Mouse (Mus musculus) limb, embryonic 14.5 days (tissue): ENCODE data around the gene Repin1. TPM values are rescaled to one million over a fixed set of nuclear protein-coding genes. Genes with fewer than 3 reads are reported as not detected.

ENCODE experiments used
- ATAC-seq: fragments of 200-750 bp; cut with Nextera tagmentation; 2 replicates; pipeline ENCODE4 v1.8.0; 2017; ENCODE audit warnings: low read depth, moderate number of reproducible peaks, moderate TSS enrichment; ENCODE audit not compliant: low FRiP score
- DNase-seq: peaks from one replicate; pipeline ENCODE4 v3.0.0-alpha.2; 2015; ENCODE audit warnings: low spot score
- H3K27ac ChIP-seq: fragments of 300-500 bp; sonication (generic); replicated peaks from 2 replicates; pipeline ENCODE4 v1.5.1; 2014; ENCODE audit warnings: low read depth, mild to moderate bottlenecking, low read length, moderate library complexity, mixed read lengths
- H3K27me3 ChIP-seq: fragments of 300-500 bp; sonication (generic); 2 replicates; pipeline ENCODE4 v1.6.1; 2014; ENCODE audit warnings: low read length, mixed read lengths; ENCODE audit not compliant: control insufficient read depth, insufficient read depth
- H3K36me3 ChIP-seq: fragments of 300-500 bp; sonication (generic); 2 replicates; pipeline ENCODE4 v1.6.1; 2014; ENCODE audit warnings: mild to moderate bottlenecking, low read length, moderate library complexity, mixed read lengths; ENCODE audit not compliant: control insufficient read depth, insufficient read depth
- H3K4me1 ChIP-seq: fragments of 300-500 bp; sonication (generic); 2 replicates; pipeline ENCODE4 v1.6.1; 2014; ENCODE audit warnings: antibody characterized with exemption, low read length, mixed read lengths; ENCODE audit not compliant: control insufficient read depth, insufficient read depth
- H3K4me2 ChIP-seq: fragments of 300-500 bp; sonication (generic); replicated peaks from 2 replicates; pipeline ENCODE4 v1.6.1; 2014; ENCODE audit warnings: low read depth, mild to moderate bottlenecking, low read length, moderate library complexity; ENCODE audit not compliant: severe bottlenecking
- H3K4me3 ChIP-seq: fragments of 300-500 bp; sonication (generic); replicated peaks from 2 replicates; pipeline ENCODE4 v1.5.1; 2014; ENCODE audit warnings: low read length
- H3K9ac ChIP-seq: fragments of 300-500 bp; sonication (generic); 2 replicates; pipeline ENCODE4 v1.6.1; 2014; ENCODE audit warnings: mild to moderate bottlenecking, low read depth, low read length, moderate library complexity; ENCODE audit not compliant: severe bottlenecking
- H3K9me3 ChIP-seq: fragments of 300-500 bp; sonication (generic); 2 replicates; pipeline ENCODE4 v1.6.1; 2016; ENCODE audit warnings: low read length; ENCODE audit not compliant: control insufficient read depth
- POLR2A ChIP-seq: fragments of 200-500 bp; IDR thresholded peaks from 2 replicates; pipeline ENCODE4 v1.8.0; 2012; ENCODE audit warnings: inconsistent platforms, mild to moderate bottlenecking, moderate library complexity, borderline replicate concordance; ENCODE audit not compliant: insufficient read depth, insufficient read length; ENCODE audit errors: extremely low read depth
- WGBS: fragments of 180-500 bp; shearing (Covaris S2); extraction: QIAGEN DNeasy Blood & Tissue Kit; methylation state at CpG from one replicate; pipeline ENCODE4 v1.1.7; 2014; 5-methylcytosine and 5-hydroxymethylcytosine counted together
- polyA plus RNA-seq, 2 experiments: library from polyadenylated mRNA; depleted of rRNA in 1 of 2; stranded (reverse) in 1 of 2; unstranded in 1 of 2; fragments of >200 nt; fragmentation: Nextera tagmentation in 1 of 2; extraction: Ambion mirVana in 1 of 2; gene quantifications; 2 replicates each; pipeline versions ENCODE4 v1.2.1 to v1.2.3; 2012 to 2014

Gene Repin1
- polyA plus RNA-seq, 2 experiments, result 23.3 to 35.2 TPM

- Histone ChIP-seq H3K9me3 (no peaks in the 10 kb centered on the region), H3K36me3 (no peaks in the 10 kb centered on the region), H3K4me2 (no peak within 1 kb of the TSS), H3K9ac (no peak within 1 kb of the TSS), H3K27me3 (no peaks in the 10 kb centered on the region), H3K4me3 (no peak within 1 kb of the TSS), H3K4me1 (no peaks in the 10 kb centered on the region), H3K27ac (no peak within 1 kb of the TSS)
- WGBS, result 49% methylated on average over 3 of the region's 3 CpGs
- no peak for ATAC-seq
- TF ChIP-seq POLR2A, result no peak
- no peak for DNase-seq
Observed at GRCm38 (mm10) chr6:48646995-48647394, 53.3 kb downstream of the Repin1 start, which contains the start of gene Gimap8. TSS of gene Gimap8 (plus strand) at chr6:48647234.

GRCm38 (mm10) chr6:48647611-48648010, 53.9 kb downstream of the Repin1 start:
- DNase-seq (no peak), ATAC-seq (no peak)
- H3K4me2 ChIP-seq, result no peak overlapping the region
- H3K4me3 ChIP-seq, result no peak overlapping the region
- H3K4me1 ChIP-seq, result no peaks in the 10 kb centered on the region
- 79% methylated on average over 2 of the region's 2 CpGs for WGBS
- no peak overlapping the region for H3K27ac ChIP-seq
- H3K36me3 ChIP-seq, result no peaks in the 10 kb centered on the region
- H3K9me3 ChIP-seq, result no peaks in the 10 kb centered on the region
- H3K9ac ChIP-seq, result no peak overlapping the region
- no peak for TF ChIP-seq POLR2A
- H3K27me3 ChIP-seq, result no peaks in the 10 kb centered on the region

Other genes with a start within 250 kb of the Repin1 start
- gene Krba1, start 198.3 kb upstream of the Repin1 start, polyA plus RNA-seq (2012; rRNA removed), result 39.1 and 50.4 TPM in 2 replicates
- gene Krba1, start 198.3 kb upstream of the Repin1 start, polyA plus RNA-seq (2014; fragmentation: Nextera tagmentation; extraction: Ambion mirVana), result 22.1 and 24.6 TPM in 2 replicates
- gene Zfp467, start 148.1 kb upstream of the Repin1 start, polyA plus RNA-seq (2012; rRNA removed), result 43.5 and 62.1 TPM in 2 replicates
- gene Zfp467, start 148.1 kb upstream of the Repin1 start, polyA plus RNA-seq (2014; fragmentation: Nextera tagmentation; extraction: Ambion mirVana), result 29.3 TPM in 2 replicates
- gene Sspo, start 145.7 kb upstream of the Repin1 start, polyA plus RNA-seq (2012; rRNA removed), result 1.2 and 1.9 TPM in 2 replicates
- gene Sspo, start 145.7 kb upstream of the Repin1 start, polyA plus RNA-seq (2014; fragmentation: Nextera tagmentation; extraction: Ambion mirVana), result 0.07 and 0.17 TPM in 2 replicates
- gene Atp6v0e2, start 56.3 kb upstream of the Repin1 start, polyA plus RNA-seq (2012; rRNA removed), result 11.0 and 13.1 TPM in 2 replicates
- 7.8 and 8.7 TPM in 2 replicates for gene Atp6v0e2, start 56.3 kb upstream of the Repin1 start, polyA plus RNA-seq (2014; fragmentation: Nextera tagmentation; extraction: Ambion mirVana)
- gene Lrrc61, start 39.1 kb upstream of the Repin1 start, polyA plus RNA-seq (2012; rRNA removed), result 17.6 and 18.4 TPM in 2 replicates
- 5.9 and 6.7 TPM in 2 replicates for gene Lrrc61, start 39.1 kb upstream of the Repin1 start, polyA plus RNA-seq (2014; fragmentation: Nextera tagmentation; extraction: Ambion mirVana)
- gene Rarres2, start 21.1 kb upstream of the Repin1 start, polyA plus RNA-seq (2012; rRNA removed), result 15.2 and 19.7 TPM in 2 replicates
- gene Rarres2, start 21.1 kb upstream of the Repin1 start, polyA plus RNA-seq (2014; fragmentation: Nextera tagmentation; extraction: Ambion mirVana), result 16.1 and 21.3 TPM in 2 replicates
- 0.78 TPM in 1 of 2 replicates, not detected in the other for gene Gm45021, start 4.3 kb upstream of the Repin1 start, polyA plus RNA-seq (2012; rRNA removed)
- 0.94 TPM in 1 of 2 replicates, not detected in the other for gene Gm45021, start 4.3 kb upstream of the Repin1 start, polyA plus RNA-seq (2014; fragmentation: Nextera tagmentation; extraction: Ambion mirVana)
- not detected in 2 replicates for gene Gm44965, start 58 bp downstream of the Repin1 start, polyA plus RNA-seq (2012; rRNA removed)
- not detected in 2 replicates for gene Gm44965, start 58 bp downstream of the Repin1 start, polyA plus RNA-seq (2014; fragmentation: Nextera tagmentation; extraction: Ambion mirVana)
- 4.8 and 6.4 TPM in 2 replicates for gene Zfp775, start 8.2 kb downstream of the Repin1 start, polyA plus RNA-seq (2012; rRNA removed)
- 5.8 and 5.9 TPM in 2 replicates for gene Zfp775, start 8.2 kb downstream of the Repin1 start, polyA plus RNA-seq (2014; fragmentation: Nextera tagmentation; extraction: Ambion mirVana)
- 1.1 and 1.5 TPM in 2 replicates for gene AI854703, start 32.9 kb downstream of the Repin1 start, polyA plus RNA-seq (2012; rRNA removed)
- gene AI854703, start 32.9 kb downstream of the Repin1 start, polyA plus RNA-seq (2014; fragmentation: Nextera tagmentation; extraction: Ambion mirVana), result 0.76 and 0.87 TPM in 2 replicates
- gene Gimap8, start 53.4 kb downstream of the Repin1 start, polyA plus RNA-seq (2012; rRNA removed), result 2.3 TPM in 2 replicates
- 0.40 and 0.70 TPM in 2 replicates for gene Gimap8, start 53.4 kb downstream of the Repin1 start, polyA plus RNA-seq (2014; fragmentation: Nextera tagmentation; extraction: Ambion mirVana)
- gene Gimap9, start 82.2 kb downstream of the Repin1 start, polyA plus RNA-seq (2012; rRNA removed), result 5.8 and 6.2 TPM in 2 replicates
- 6.0 and 6.2 TPM in 2 replicates for gene Gimap9, start 82.2 kb downstream of the Repin1 start, polyA plus RNA-seq (2014; fragmentation: Nextera tagmentation; extraction: Ambion mirVana)
- gene Gimap4, start 90.7 kb downstream of the Repin1 start, polyA plus RNA-seq (2012; rRNA removed), result 9.6 and 9.7 TPM in 2 replicates
- 9.8 and 11.2 TPM in 2 replicates for gene Gimap4, start 90.7 kb downstream of the Repin1 start, polyA plus RNA-seq (2014; fragmentation: Nextera tagmentation; extraction: Ambion mirVana)
- gene Gimap6, start 114.3 kb downstream of the Repin1 start, polyA plus RNA-seq (2012; rRNA removed), result 11.4 and 15.0 TPM in 2 replicates
- 17.7 and 19.9 TPM in 2 replicates for gene Gimap6, start 114.3 kb downstream of the Repin1 start, polyA plus RNA-seq (2014; fragmentation: Nextera tagmentation; extraction: Ambion mirVana)
- 0.82 TPM in 1 of 2 replicates, not detected in the other for gene Gm28053, start 124.7 kb downstream of the Repin1 start, polyA plus RNA-seq (2012; rRNA removed)
- gene Gm28053, start 124.7 kb downstream of the Repin1 start, polyA plus RNA-seq (2014; fragmentation: Nextera tagmentation; extraction: Ambion mirVana), result 1.2 and 2.2 TPM in 2 replicates
- not detected in 2 replicates for gene Gimap7, start 124.7 kb downstream of the Repin1 start, polyA plus RNA-seq (2012; rRNA removed)
- gene Gimap7, start 124.7 kb downstream of the Repin1 start, polyA plus RNA-seq (2014; fragmentation: Nextera tagmentation; extraction: Ambion mirVana), result not detected in 2 replicates
- gene Gimap1, start 145.2 kb downstream of the Repin1 start, polyA plus RNA-seq (2012; rRNA removed), result 4.0 TPM in 2 replicates
- 10.9 and 11.9 TPM in 2 replicates for gene Gimap1, start 145.2 kb downstream of the Repin1 start, polyA plus RNA-seq (2014; fragmentation: Nextera tagmentation; extraction: Ambion mirVana)
- gene Gimap5, start 152.3 kb downstream of the Repin1 start, polyA plus RNA-seq (2012; rRNA removed), result 3.5 and 3.7 TPM in 2 replicates
- gene Gimap5, start 152.3 kb downstream of the Repin1 start, polyA plus RNA-seq (2014; fragmentation: Nextera tagmentation; extraction: Ambion mirVana), result 3.8 and 4.9 TPM in 2 replicates
- not detected in 2 replicates for gene Gimap3, start 177.0 kb downstream of the Repin1 start, polyA plus RNA-seq (2012; rRNA removed)
- gene Gimap3, start 177.0 kb downstream of the Repin1 start, polyA plus RNA-seq (2014; fragmentation: Nextera tagmentation; extraction: Ambion mirVana), result not detected in 2 replicates
- gene Tmem176a, start 247.0 kb downstream of the Repin1 start, polyA plus RNA-seq (2012; rRNA removed), result 49.7 and 61.3 TPM in 2 replicates
- gene Tmem176a, start 247.0 kb downstream of the Repin1 start, polyA plus RNA-seq (2014; fragmentation: Nextera tagmentation; extraction: Ambion mirVana), result 80.7 and 90.9 TPM in 2 replicates
- gene Tmem176b, start 247.6 kb downstream of the Repin1 start, polyA plus RNA-seq (2012; rRNA removed), result 227 and 235 TPM in 2 replicates
- gene Tmem176b, start 247.6 kb downstream of the Repin1 start, polyA plus RNA-seq (2014; fragmentation: Nextera tagmentation; extraction: Ambion mirVana), result 232 and 255 TPM in 2 replicates